Mouse (Mus musculus) neural tube, embryonic 15.5 days (tissue): Measurements from ENCODE around the gene Folr2. TPM values are rescaled to one million over a fixed set of nuclear protein-coding genes. Genes with fewer than 3 reads are reported as not detected.
A peak's percentile ranks its signal among the peaks of the same experiment; 100 is the strongest.

Experiments used
- ATAC-seq: fragments of 200-750 bp; cut with Nextera tagmentation; 2 replicates; pipeline ENCODE4 v1.8.0; 2017; ENCODE audit warnings: mild to moderate bottlenecking, moderate TSS enrichment, moderate library complexity; ENCODE audit not compliant: low FRiP score
- H3K27ac ChIP-seq: fragments of 300-500 bp; sonication (generic); replicated peaks from 2 replicates; pipeline ENCODE4 v1.5.1; 2015; ENCODE audit warnings: mild to moderate bottlenecking, inconsistent platforms
- H3K27me3 ChIP-seq: fragments of 300-500 bp; sonication (generic); replicated peaks from 2 replicates; pipeline ENCODE4 v1.6.1; 2015; ENCODE audit warnings: inconsistent platforms
- H3K36me3 ChIP-seq: fragments of 300-500 bp; sonication (generic); 2 replicates; pipeline ENCODE4 v1.6.1; 2015; ENCODE audit warnings: inconsistent platforms
- H3K4me1 ChIP-seq: fragments of 300-500 bp; sonication (generic); 2 replicates; pipeline ENCODE4 v1.6.1; 2015; ENCODE audit warnings: inconsistent platforms
- H3K4me2 ChIP-seq: fragments of 300-500 bp; sonication (generic); 2 replicates; pipeline ENCODE4 v1.6.1; 2015; ENCODE audit warnings: inconsistent platforms, mild to moderate bottlenecking, moderate library complexity
- H3K4me3 ChIP-seq: fragments of 300-500 bp; sonication (generic); replicated peaks from 2 replicates; pipeline ENCODE4 v1.5.1; 2015; ENCODE audit warnings: mild to moderate bottlenecking, inconsistent platforms
- H3K9ac ChIP-seq: fragments of 300-500 bp; sonication (generic); replicated peaks from 2 replicates; pipeline ENCODE4 v1.6.1; 2015; ENCODE audit warnings: mild to moderate bottlenecking, inconsistent platforms
- H3K9me3 ChIP-seq: fragments of 300-500 bp; sonication (generic); replicated peaks from 2 replicates; pipeline ENCODE4 v1.6.1; 2016; ENCODE audit warnings: inconsistent platforms
- WGBS: fragments of 180-500 bp; shearing (Covaris S2); methylation state at CpG from one replicate; pipeline ENCODE4 v1.1.7; 2015; ENCODE audit warnings: mixed read lengths; 5-methylcytosine and 5-hydroxymethylcytosine counted together
- polyA plus RNA-seq: library from polyadenylated mRNA; unstranded; fragments of >200 nt; fragmentation: Nextera tagmentation; extraction: Ambion mirVana; gene quantifications from 2 replicates; pipeline ENCODE4 v1.2.1, GENCODE M21; 2015

Folr2 gene
- polyA plus RNA-seq, 1 experiment from 2014 or later: 2.1 TPM

DNA sequence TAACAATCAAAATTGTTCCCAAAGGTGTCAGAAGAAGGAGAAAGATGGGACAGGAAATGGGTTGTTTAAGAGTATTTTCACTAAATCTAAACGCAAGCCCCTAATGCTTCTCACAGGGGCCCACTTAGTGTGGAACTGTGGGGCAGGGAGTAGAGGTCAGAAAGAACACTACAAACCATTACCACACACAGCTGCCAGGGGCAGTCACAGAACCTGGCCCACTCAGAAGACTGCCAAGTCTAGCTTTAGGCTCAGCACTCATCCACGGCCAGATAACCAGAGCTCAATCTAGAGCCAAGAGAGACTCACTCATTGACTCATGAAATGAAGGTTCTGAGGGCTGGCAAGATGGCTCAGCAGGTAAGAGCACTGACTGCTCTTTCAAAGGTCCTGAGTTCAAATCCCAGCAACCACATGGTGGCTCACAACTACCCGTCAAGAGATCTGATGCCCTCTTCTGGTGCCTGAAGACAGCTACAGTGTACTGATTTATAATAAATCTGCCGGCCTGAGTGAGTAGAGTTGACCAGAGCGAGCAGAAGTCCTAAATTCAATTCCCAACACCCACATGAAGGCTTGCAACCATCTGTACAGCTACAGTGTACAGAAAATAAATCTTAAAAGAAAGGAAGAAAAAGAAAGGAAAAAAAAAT lies 21.4 kb downstream of the Folr2 start:
- WGBS: 41% methylated on average over 5 of the region's 5 CpGs
- no peaks in the 10 kb centered on the region for H3K9me3 ChIP-seq
- H3K27me3 ChIP-seq: peaks cover 7% of the 10 kb centered on the region; the same call in 1 of the 2 replicates
- ATAC-seq: no peak
- H3K4me2 ChIP-seq: peak overlapping the region; percentile 99
- H3K4me3 ChIP-seq: peak overlapping the region; percentile 61
- H3K4me1 ChIP-seq: peaks cover 46% of the 10 kb centered on the region
- peaks cover 8% of the 10 kb centered on the region; the same call in 1 of the 2 replicates for H3K36me3 ChIP-seq
- peak overlapping the region; percentile 62; the same call in 1 of the 2 replicates for H3K9ac ChIP-seq
- peak overlapping the region; percentile 87 for H3K27ac ChIP-seq

DNA sequence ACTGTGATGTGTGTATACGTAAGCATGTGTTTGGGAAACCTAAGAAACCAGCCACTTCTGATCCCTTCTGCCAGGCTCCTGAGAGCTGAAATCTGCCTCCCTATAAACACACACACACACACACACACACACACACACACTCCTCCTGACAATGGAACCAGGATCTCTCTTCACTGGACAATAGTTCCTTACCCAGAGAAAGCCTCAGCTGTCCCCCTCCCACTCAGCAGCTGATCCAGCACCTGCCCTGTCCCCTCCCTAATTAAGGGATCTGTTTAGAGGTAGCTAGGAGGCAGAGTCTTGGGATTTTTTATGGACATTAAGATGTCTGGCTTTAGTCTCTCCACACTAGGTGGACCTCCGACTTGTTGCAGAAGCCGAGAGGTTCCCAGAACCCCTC lies 22.1 kb downstream of the Folr2 start:
- Histone ChIP-seq H3K4me2 (peak overlapping the region; percentile 99), H3K4me3 (peak overlapping the region; percentile 61; the same call in 1 of the 2 replicates), H3K4me1 (peaks cover 46% of the 10 kb centered on the region), H3K27me3 (peaks cover 7% of the 10 kb centered on the region; the same call in 1 of the 2 replicates), H3K9ac (no peak overlapping the region), H3K36me3 (peaks cover 14% of the 10 kb centered on the region; the same call in 1 of the 2 replicates), H3K27ac (no peak overlapping the region), H3K9me3 (no peaks in the 10 kb centered on the region)
- no peak for ATAC-seq
- 57% methylated on average over 3 of the region's 3 CpGs for WGBS

DNA sequence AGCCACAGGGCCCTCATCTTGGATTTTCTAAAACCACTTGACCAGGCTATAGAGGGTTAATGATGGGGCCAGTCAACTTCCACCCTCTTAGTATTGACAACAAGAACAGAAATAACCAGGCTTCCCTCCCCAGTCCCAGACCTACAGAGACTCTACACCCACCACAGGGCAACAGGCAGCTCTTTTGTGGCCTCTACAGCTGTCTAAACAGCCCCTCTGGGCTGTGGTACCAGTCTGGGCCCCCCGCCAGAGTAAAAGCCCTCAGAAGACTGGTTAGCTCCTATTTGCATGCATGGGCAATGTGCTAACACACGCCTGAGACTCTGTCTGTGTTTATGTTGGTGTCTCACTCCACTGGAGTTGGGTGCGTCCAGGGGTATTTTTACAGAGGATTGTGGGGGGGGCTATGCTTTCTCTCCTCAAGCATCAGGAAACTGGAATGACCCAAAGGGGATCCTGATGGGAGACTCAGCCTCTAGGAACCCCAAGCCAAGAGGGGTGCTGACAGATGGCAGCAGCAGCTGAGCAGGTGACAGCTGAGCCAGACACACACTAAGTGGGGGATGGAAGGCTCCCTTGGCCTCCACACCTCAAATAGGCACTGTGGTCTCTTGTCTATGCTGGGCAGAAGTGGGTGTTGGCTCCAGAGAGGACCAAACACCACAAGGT lies 22.9 kb downstream of the Folr2 start:
- Histone ChIP-seq H3K4me2 (peak overlapping the region; percentile 11; the same call in 1 of the 2 replicates), H3K27me3 (peaks cover 7% of the 10 kb centered on the region; the same call in 1 of the 2 replicates), H3K4me3 (no peak overlapping the region), H3K9me3 (no peaks in the 10 kb centered on the region), H3K4me1 (peaks cover 46% of the 10 kb centered on the region), H3K27ac (no peak overlapping the region; the same call in 1 of the 2 replicates), H3K36me3 (peaks cover 17% of the 10 kb centered on the region; the same call in 1 of the 2 replicates), H3K9ac (no peak overlapping the region)
- 45% methylated on average over 3 of the region's 3 CpGs for WGBS
- no peak for ATAC-seq

- no peak for ATAC-seq
- WGBS: 83% methylated on average over 5 of the region's 5 CpGs
- Histone ChIP-seq H3K4me2 (no peak overlapping the region), H3K9ac (no peak overlapping the region), H3K9me3 (no peaks in the 10 kb centered on the region), H3K36me3 (peaks cover 17% of the 10 kb centered on the region; the same call in 1 of the 2 replicates), H3K27me3 (peaks cover 7% of the 10 kb centered on the region; the same call in 1 of the 2 replicates), H3K27ac (no peak overlapping the region), H3K4me3 (no peak overlapping the region), H3K4me1 (peaks cover 40% of the 10 kb centered on the region)
These were observed 23.6 kb downstream of the Folr2 start for GRCm38 (mm10) chr7:101833352-101833751.

DNA sequence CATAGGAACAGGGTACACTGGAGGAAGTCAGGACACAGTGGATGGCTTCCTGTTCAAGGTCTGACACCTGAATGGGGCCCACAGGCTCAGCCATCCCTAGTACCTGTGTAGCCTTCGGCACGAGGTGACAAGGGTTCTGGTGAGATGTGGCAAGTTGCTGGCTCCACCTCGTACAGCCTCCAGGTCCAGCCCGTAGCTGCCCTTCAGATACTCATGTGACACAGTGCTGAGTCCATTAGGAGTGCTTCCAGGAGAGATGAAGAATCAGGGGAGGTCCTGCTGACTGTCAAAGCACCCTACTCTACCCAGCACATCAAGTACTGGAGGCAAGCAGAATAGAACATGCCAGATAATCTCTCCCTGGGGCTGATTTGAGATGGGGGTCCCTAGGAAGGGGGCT lies 24.6 kb downstream of the Folr2 start:
- no peak overlapping the region for H3K4me2 ChIP-seq
- H3K9me3 ChIP-seq: no peaks in the 10 kb centered on the region
- H3K27ac ChIP-seq: no peak overlapping the region
- WGBS: 91% methylated on average over 4 of the region's 4 CpGs
- no peak overlapping the region for H3K9ac ChIP-seq
- ATAC-seq: no peak
- peaks cover 31% of the 10 kb centered on the region for H3K4me1 ChIP-seq
- peaks cover 7% of the 10 kb centered on the region; the same call in 1 of the 2 replicates for H3K27me3 ChIP-seq
- no peak overlapping the region for H3K4me3 ChIP-seq
- peaks cover 22% of the 10 kb centered on the region; the same call in 1 of the 2 replicates for H3K36me3 ChIP-seq

- no peaks in the 10 kb centered on the region for H3K9me3 ChIP-seq
- no peak overlapping the region for H3K4me3 ChIP-seq
- no peak overlapping the region for H3K4me2 ChIP-seq
- H3K27me3 ChIP-seq: peaks cover 7% of the 10 kb centered on the region; the same call in 1 of the 2 replicates
- no peak for ATAC-seq
- no peak overlapping the region for H3K9ac ChIP-seq
- H3K36me3 ChIP-seq: peaks cover 22% of the 10 kb centered on the region; the same call in 1 of the 2 replicates
- H3K4me1 ChIP-seq: peaks cover 21% of the 10 kb centered on the region
- no peak overlapping the region for H3K27ac ChIP-seq
- 96% methylated on average over 8 of the region's 8 CpGs for WGBS
These were observed 25.6 kb downstream of the Folr2 start for GRCm38 (mm10) chr7:101831437-101831836.

GRCm38 (mm10) chr7:101830373-101830772 lies 26.6 kb downstream of the Folr2 start:
- Histone ChIP-seq H3K4me3 (no peak overlapping the region), H3K36me3 (peaks cover 22% of the 10 kb centered on the region; the same call in 1 of the 2 replicates), H3K9me3 (no peaks in the 10 kb centered on the region), H3K27ac (no peak overlapping the region), H3K9ac (no peak overlapping the region), H3K4me1 (peaks cover 15% of the 10 kb centered on the region), H3K27me3 (0 out of 2 replicates have a peak, but pooled peaks cover 4% of the 10 kb centered on the region), H3K4me2 (no peak overlapping the region)
- ATAC-seq: no peak
- WGBS: 96% methylated on average over 3 of the region's 3 CpGs

DNA sequence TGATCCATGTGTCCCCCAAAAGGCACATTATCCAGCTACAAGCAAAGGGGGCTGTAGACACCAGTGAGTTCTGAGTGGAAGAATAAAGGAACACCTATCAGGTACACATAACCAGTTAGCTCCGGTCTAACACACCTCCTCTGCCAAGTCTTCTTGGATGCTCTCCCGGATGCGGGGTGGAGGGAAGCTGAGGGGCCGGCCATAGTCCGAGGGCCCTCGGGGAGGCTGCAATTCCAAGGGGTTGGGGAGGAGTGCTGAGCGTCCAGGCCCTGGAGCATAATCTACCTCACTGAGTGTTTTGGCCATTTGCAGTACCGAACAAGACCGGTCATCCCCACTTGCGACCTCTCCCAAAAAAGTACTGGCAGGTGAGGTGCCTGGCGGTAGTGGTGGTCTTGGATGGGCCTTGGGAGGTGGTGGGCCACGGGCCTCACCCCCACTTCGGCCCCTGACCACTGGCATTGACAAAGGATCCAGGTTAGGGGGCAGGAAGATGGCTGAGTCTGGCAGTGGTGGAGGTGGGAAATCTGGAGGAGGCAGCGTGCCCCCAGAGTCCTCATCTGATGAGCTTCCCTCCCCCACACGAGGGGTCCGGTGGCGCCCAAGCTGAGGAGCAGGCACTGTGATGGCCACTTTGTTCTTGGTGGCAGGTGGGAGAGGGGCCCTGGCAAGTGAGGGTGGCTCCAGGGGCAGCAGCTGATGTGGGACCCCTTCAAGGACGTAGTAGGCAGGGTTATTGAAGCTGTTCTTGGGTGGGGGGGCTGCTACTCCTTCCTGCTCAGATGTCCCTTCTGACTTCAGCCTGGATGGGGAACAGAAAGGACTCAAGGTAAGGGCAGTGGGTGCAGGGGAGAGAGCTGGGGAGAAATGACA lies 33.0 kb downstream of the Folr2 start:
- Histone ChIP-seq H3K36me3 (0 out of 2 replicates have a peak, but pooled peaks cover 5% of the 10 kb centered on the region), H3K9ac (no peak overlapping the region), H3K4me1 (peaks cover 29% of the 10 kb centered on the region), H3K9me3 (no peaks in the 10 kb centered on the region), H3K4me3 (no peak overlapping the region), H3K4me2 (no peak overlapping the region), H3K27me3 (peaks cover 54% of the 10 kb centered on the region), H3K27ac (no peak overlapping the region)
- 82% methylated on average over 18 of the region's 18 CpGs for WGBS
- ATAC-seq: no peak

DNA sequence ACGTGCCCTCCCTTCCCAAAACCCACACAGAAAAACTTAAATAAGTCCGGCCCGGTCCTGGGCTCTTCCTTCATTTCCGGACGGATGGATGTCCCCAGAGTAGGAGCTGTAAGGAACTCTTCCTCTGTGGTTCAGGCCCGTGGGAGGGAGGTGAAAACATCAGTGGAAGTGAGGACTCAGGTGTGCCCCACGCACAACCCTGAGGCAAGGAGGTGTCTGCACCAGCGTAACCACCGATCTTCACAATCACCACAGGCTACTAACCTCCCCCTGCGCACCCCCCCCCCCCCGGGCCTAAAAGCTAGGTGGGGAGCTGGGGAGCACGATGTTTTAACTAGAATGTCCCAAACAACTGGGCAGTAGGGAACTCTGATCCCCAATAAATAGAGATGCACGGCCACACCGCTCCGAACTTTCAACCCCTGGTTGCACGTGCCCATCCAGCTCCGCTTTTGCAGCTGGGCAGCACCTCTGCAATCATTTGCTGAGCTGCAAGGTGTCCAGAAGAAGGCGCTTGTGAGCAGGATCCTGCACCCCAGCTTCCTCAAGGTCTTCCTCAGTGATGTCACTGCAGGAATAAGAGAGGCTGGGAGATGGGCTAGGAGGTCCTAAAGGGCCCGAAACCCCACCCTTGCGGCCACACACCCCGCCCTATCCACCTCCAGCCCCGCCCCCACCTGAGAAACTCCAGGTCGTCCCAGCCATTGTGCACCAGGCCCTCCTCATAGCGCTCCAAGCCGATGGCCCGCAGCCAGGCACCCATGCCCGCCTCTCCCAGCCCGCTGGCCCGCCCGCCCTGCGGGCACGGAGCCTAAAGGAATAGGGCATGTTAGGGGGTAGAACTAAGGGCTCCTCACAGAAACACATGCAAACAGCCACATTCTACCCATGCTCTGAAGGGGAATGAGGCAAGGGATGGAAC lies 33.9 kb downstream of the Folr2 start:
- Histone ChIP-seq H3K27ac (no peak overlapping the region), H3K36me3 (0 out of 2 replicates have a peak, but pooled peaks cover 3% of the 10 kb centered on the region), H3K4me3 (no peak overlapping the region), H3K9me3 (no peaks in the 10 kb centered on the region), H3K4me2 (peak overlapping the region; percentile 23; the same call in 1 of the 2 replicates), H3K9ac (no peak overlapping the region), H3K27me3 (peaks cover 63% of the 10 kb centered on the region), H3K4me1 (peaks cover 34% of the 10 kb centered on the region)
- peak; percentile 28; the same call in 1 of the 2 replicates for ATAC-seq
- WGBS: 24% methylated on average over 31 of the region's 32 CpGs
